Mouse (Mus musculus) bone marrow, adult 2 months (tissue): Measurements from ENCODE around the gene Ccdc181.

Experiments
- CTCF ChIP-seq: fragments of 200-500 bp; IDR thresholded peaks from 2 replicates; pipeline ENCODE4 v1.5.1; 2011; ENCODE audit warnings: low read length, control low read depth; ENCODE audit not compliant: control insufficient read depth, insufficient read depth
- POLR2A ChIP-seq: fragments of 200-500 bp; IDR thresholded peaks from 2 replicates; pipeline ENCODE4 v1.6.1; 2011; ENCODE audit warnings: low read depth, mild to moderate bottlenecking, control low read depth, low read length, borderline replicate concordance; ENCODE audit not compliant: control insufficient read depth

- TF ChIP-seq POLR2A, result no peak
- TF ChIP-seq CTCF, result no peak
Observed at GRCm38 (mm10) chr1:164252551-164252950, 22.8 kb upstream of the Ccdc181 start.
